Mouse (Mus musculus): ENCODE measurements at regions not wholly inside any gene's neighbourhood (a gene's known extent, or its start where the extent isn't known, plus 50 kb on each side); places are given as distances from the start of the nearest gene placed in this dataset.

- no peak for ATAC-seq (ENCODE audit: low FRiP score, low TSS enrichment)
- H3K4me3 ChIP-seq (replicated peaks; ENCODE audit: low read depth, low read length), result no peak overlapping the region
- H3K27me3 ChIP-seq (ENCODE audit: control insufficient read depth, insufficient read depth, low read length), result no peaks in the 10 kb centered on the region
- H3K27ac ChIP-seq (replicated peaks; ENCODE audit: low read depth, low read length), result no peak overlapping the region
- H3K4me2 ChIP-seq (ENCODE audit: low read length), result no peak overlapping the region
- 89% methylated on average over 10 of the region's 10 CpGs for whole genome bisulfite sequencing
- H3K9me3 ChIP-seq (ENCODE audit: control insufficient read depth, low read length), result no peaks in the 10 kb centered on the region
- no peaks in the 10 kb centered on the region for H3K4me1 ChIP-seq (ENCODE audit: control insufficient read depth, insufficient read depth, low read length)
- no peak for DNase-seq
- no peak overlapping the region for H3K9ac ChIP-seq (replicated peaks; ENCODE audit: low read length)
- H3K36me3 ChIP-seq (ENCODE audit: control insufficient read depth, insufficient read depth, low read length), result no peaks in the 10 kb centered on the region
These were observed 86.6 kb upstream of the Pgrmc2 start for GRCm38 (mm10) chr3:41169430-41169829.

GRCm38 (mm10) chr3:41168181-41168967 is 85.5 kb upstream of the Pgrmc2 start:
- DNase-seq (no peak), ATAC-seq (ENCODE audit: low FRiP score, low TSS enrichment) (no peak)
- H3K9ac ChIP-seq (replicated peaks; ENCODE audit: low read length), result no peak overlapping the region
- no peaks in the 10 kb centered on the region for H3K4me1 ChIP-seq (ENCODE audit: control insufficient read depth, insufficient read depth, low read length)
- no peak overlapping the region for H3K4me3 ChIP-seq (replicated peaks; ENCODE audit: low read depth, low read length)
- WGBS, result 90% methylated on average over 11 of the region's 11 CpGs
- no peak overlapping the region for H3K27ac ChIP-seq (replicated peaks; ENCODE audit: low read depth, low read length)
- no peak overlapping the region for H3K4me2 ChIP-seq (ENCODE audit: low read length)
- H3K9me3 ChIP-seq (ENCODE audit: control insufficient read depth, low read length), result no peaks in the 10 kb centered on the region
- H3K36me3 ChIP-seq (ENCODE audit: control insufficient read depth, insufficient read depth, low read length), result no peaks in the 10 kb centered on the region
- H3K27me3 ChIP-seq (ENCODE audit: control insufficient read depth, insufficient read depth, low read length), result no peaks in the 10 kb centered on the region

GRCm38 (mm10) chr3:41167476-41167875 is 84.6 kb upstream of the Pgrmc2 start:
- 91% methylated on average over 3 of the region's 3 CpGs for WGBS
- Histone ChIP-seq H3K4me3 (replicated peaks; ENCODE audit: low read depth, low read length) (no peak overlapping the region), H3K36me3 (ENCODE audit: control insufficient read depth, insufficient read depth, low read length) (no peaks in the 10 kb centered on the region), H3K27ac (replicated peaks; ENCODE audit: low read depth, low read length) (no peak overlapping the region), H3K9me3 (ENCODE audit: control insufficient read depth, low read length) (no peaks in the 10 kb centered on the region), H3K4me2 (ENCODE audit: low read length) (no peak overlapping the region), H3K9ac (replicated peaks; ENCODE audit: low read length) (no peak overlapping the region), H3K4me1 (ENCODE audit: control insufficient read depth, insufficient read depth, low read length) (no peaks in the 10 kb centered on the region), H3K27me3 (ENCODE audit: control insufficient read depth, insufficient read depth, low read length) (no peaks in the 10 kb centered on the region)
- DNase-seq (no peak), ATAC-seq (ENCODE audit: low FRiP score, low TSS enrichment) (no peak)

GRCm38 (mm10) chr3:41164736-41165135 is 81.9 kb upstream of the Pgrmc2 start:
- Histone ChIP-seq H3K9me3 (ENCODE audit: control insufficient read depth, low read length) (no peaks in the 10 kb centered on the region), H3K27me3 (ENCODE audit: control insufficient read depth, insufficient read depth, low read length) (no peaks in the 10 kb centered on the region), H3K9ac (replicated peaks; ENCODE audit: low read length) (no peak overlapping the region), H3K27ac (replicated peaks; ENCODE audit: low read depth, low read length) (no peak overlapping the region), H3K4me3 (replicated peaks; ENCODE audit: low read depth, low read length) (no peak overlapping the region), H3K4me1 (ENCODE audit: control insufficient read depth, insufficient read depth, low read length) (no peaks in the 10 kb centered on the region), H3K36me3 (ENCODE audit: control insufficient read depth, insufficient read depth, low read length) (no peaks in the 10 kb centered on the region), H3K4me2 (ENCODE audit: low read length) (no peak overlapping the region)
- 77% methylated on average over 7 of the region's 7 CpGs for WGBS
- DNase-seq, result no peak
- ATAC-seq (ENCODE audit: low FRiP score, low TSS enrichment), result no peak

- no peaks in the 10 kb centered on the region for H3K4me1 ChIP-seq (ENCODE audit: control insufficient read depth, insufficient read depth, low read length)
These were observed 80.9 kb upstream of the Pgrmc2 start for GRCm38 (mm10) chr3:41163767-41164166.

GRCm38 (mm10) chr3:41162514-41162913 is 79.7 kb upstream of the Pgrmc2 start:
- Histone ChIP-seq H3K27me3 (ENCODE audit: control insufficient read depth, insufficient read depth, low read length) (no peaks in the 10 kb centered on the region), H3K4me1 (ENCODE audit: control insufficient read depth, insufficient read depth, low read length) (no peaks in the 10 kb centered on the region), H3K27ac (replicated peaks; ENCODE audit: low read depth, low read length) (no peak overlapping the region), H3K9ac (replicated peaks; ENCODE audit: low read length) (no peak overlapping the region), H3K4me2 (ENCODE audit: low read length) (no peak overlapping the region), H3K9me3 (ENCODE audit: control insufficient read depth, low read length) (no peaks in the 10 kb centered on the region), H3K36me3 (ENCODE audit: control insufficient read depth, insufficient read depth, low read length) (no peaks in the 10 kb centered on the region), H3K4me3 (replicated peaks; ENCODE audit: low read depth, low read length) (no peak overlapping the region)
- ATAC-seq (ENCODE audit: low FRiP score, low TSS enrichment) (no peak), DNase-seq (no peak)
- WGBS, result 79% methylated on average over 1 of the region's 1 CpGs

More at GRCm38 (mm10) chr3:41163767-41164166, 80.9 kb upstream of the Pgrmc2 start:
- DNase-seq (no peak), ATAC-seq (ENCODE audit: low FRiP score, low TSS enrichment) (no peak)
- Histone ChIP-seq H3K27me3 (ENCODE audit: control insufficient read depth, insufficient read depth, low read length) (no peaks in the 10 kb centered on the region), H3K27ac (replicated peaks; ENCODE audit: low read depth, low read length) (no peak overlapping the region), H3K9me3 (ENCODE audit: control insufficient read depth, low read length) (no peaks in the 10 kb centered on the region), H3K4me2 (ENCODE audit: low read length) (no peak overlapping the region), H3K36me3 (ENCODE audit: control insufficient read depth, insufficient read depth, low read length) (no peaks in the 10 kb centered on the region), H3K4me3 (replicated peaks; ENCODE audit: low read depth, low read length) (no peak overlapping the region), H3K9ac (replicated peaks; ENCODE audit: low read length) (no peak overlapping the region)
- 91% methylated on average over 3 of the region's 3 CpGs for WGBS

- H3K4me1 ChIP-seq (ENCODE audit: control insufficient read depth, insufficient read depth, low read length), result no peaks in the 10 kb centered on the region
- H3K27me3 ChIP-seq (ENCODE audit: control insufficient read depth, insufficient read depth, low read length), result no peaks in the 10 kb centered on the region
- no peak overlapping the region for H3K4me2 ChIP-seq (ENCODE audit: low read length)
- H3K36me3 ChIP-seq (ENCODE audit: control insufficient read depth, insufficient read depth, low read length), result no peaks in the 10 kb centered on the region
- H3K9me3 ChIP-seq (ENCODE audit: control insufficient read depth, low read length), result no peaks in the 10 kb centered on the region
- no peak overlapping the region for H3K9ac ChIP-seq (replicated peaks; ENCODE audit: low read length)
- ATAC-seq (ENCODE audit: low FRiP score, low TSS enrichment) (no peak), DNase-seq (no peak)
- H3K27ac ChIP-seq (replicated peaks; ENCODE audit: low read depth, low read length), result no peak overlapping the region
- no peak overlapping the region for H3K4me3 ChIP-seq (replicated peaks; ENCODE audit: low read depth, low read length)
These were observed 77.8 kb upstream of the Pgrmc2 start for GRCm38 (mm10) chr3:41160648-41161047.

GRCm38 (mm10) chr3:41158314-41158973 is 75.6 kb upstream of the Pgrmc2 start:
- Histone ChIP-seq H3K27ac (replicated peaks; ENCODE audit: low read depth, low read length) (no peak overlapping the region), H3K4me3 (replicated peaks; ENCODE audit: low read depth, low read length) (no peak overlapping the region), H3K36me3 (ENCODE audit: control insufficient read depth, insufficient read depth, low read length) (no peaks in the 10 kb centered on the region), H3K27me3 (ENCODE audit: control insufficient read depth, insufficient read depth, low read length) (no peaks in the 10 kb centered on the region), H3K4me1 (ENCODE audit: control insufficient read depth, insufficient read depth, low read length) (no peaks in the 10 kb centered on the region), H3K4me2 (ENCODE audit: low read length) (no peak overlapping the region), H3K9ac (replicated peaks; ENCODE audit: low read length) (no peak overlapping the region), H3K9me3 (ENCODE audit: control insufficient read depth, low read length) (no peaks in the 10 kb centered on the region)
- ATAC-seq (ENCODE audit: low FRiP score, low TSS enrichment), result no peak
- DNase-seq, result no peak
- 81% methylated on average over 12 of the region's 12 CpGs for WGBS

- no peak overlapping the region for H3K4me2 ChIP-seq (ENCODE audit: low read length)
- no peaks in the 10 kb centered on the region for H3K27me3 ChIP-seq (ENCODE audit: control insufficient read depth, insufficient read depth, low read length)
- H3K9me3 ChIP-seq (ENCODE audit: control insufficient read depth, low read length), result no peaks in the 10 kb centered on the region
- WGBS, result 90% methylated on average over 3 of the region's 3 CpGs
- no peaks in the 10 kb centered on the region for H3K4me1 ChIP-seq (ENCODE audit: control insufficient read depth, insufficient read depth, low read length)
- ATAC-seq (ENCODE audit: low FRiP score, low TSS enrichment), result no peak
- no peaks in the 10 kb centered on the region for H3K36me3 ChIP-seq (ENCODE audit: control insufficient read depth, insufficient read depth, low read length)
- no peak overlapping the region for H3K9ac ChIP-seq (replicated peaks; ENCODE audit: low read length)
- no peak for DNase-seq
- H3K27ac ChIP-seq (replicated peaks; ENCODE audit: low read depth, low read length), result no peak overlapping the region
- no peak overlapping the region for H3K4me3 ChIP-seq (replicated peaks; ENCODE audit: low read depth, low read length)
These were observed 74.6 kb upstream of the Pgrmc2 start for GRCm38 (mm10) chr3:41157428-41157827.
